In genomic region chr10:106470533-106471205, GRCm38 (mm10) we compare ENCODE assay signal across 8 mouse cellular contexts. TPM values are rescaled to one million over a fixed set of nuclear protein-coding genes. Genes with fewer than 3 reads are reported as not detected.
A peak's percentile ranks its signal among the peaks of the same experiment; 100 is the strongest.
DNase-seq lines count a peak whose midpoint lies in the region; ATAC-seq and TF ChIP-seq lines count a peak whose summit lies in the region.

No protein-coding gene starts in this region.

- 11% methylated on average over 18 of the region's 18 CpGs for WGBS in kidney, embryonic 15.5 days
- 11% methylated on average over 18 of the region's 18 CpGs for WGBS in limb, embryonic 15.5 days
- WGBS in stomach, postnatal 0 days = 7% methylated on average over 18 of the region's 18 CpGs

- H3K4me3 ChIP-seq in kidney, embryonic 15.5 days (replicated peaks) = peak overlapping the region; percentile 52
- H3K4me3 ChIP-seq in embryonic fibroblast, embryonic 13.5 days (ENCODE audit: insufficient read depth, low read length) = peak overlapping the region; percentile 44
- peak overlapping the region; percentile 47 for H3K4me3 ChIP-seq in limb, embryonic 15.5 days
- H3K4me3 ChIP-seq in stomach, postnatal 0 days (ENCODE audit: low read depth, low read length) = peak overlapping the region; percentile 49

- H3K27me3 ChIP-seq in kidney, embryonic 15.5 days = peaks cover 41% of the 10 kb centered on the region
- H3K27me3 ChIP-seq in limb, embryonic 15.5 days = peaks cover 21% of the 10 kb centered on the region
- H3K27me3 ChIP-seq in stomach, postnatal 0 days (ENCODE audit: control insufficient read depth, insufficient read depth, low read length) = no peaks in the 10 kb centered on the region; the same call in 1 of the 2 replicates

- H3K9me3 ChIP-seq in kidney, embryonic 15.5 days (replicated peaks) = no peaks in the 10 kb centered on the region
- no peaks in the 10 kb centered on the region for H3K9me3 ChIP-seq in limb, embryonic 15.5 days
- no peaks in the 10 kb centered on the region for H3K9me3 ChIP-seq in stomach, postnatal 0 days (ENCODE audit: control insufficient read depth, low read length)

- peak overlapping the region; percentile 15 for H3K9ac ChIP-seq in kidney, embryonic 15.5 days
- peak overlapping the region; percentile 14; the same call in 1 of the 2 replicates for H3K9ac ChIP-seq in limb, embryonic 15.5 days
- H3K9ac ChIP-seq in stomach, postnatal 0 days (ENCODE audit: low read length) = 0 out of 2 replicates have a peak overlapping the region, but pooled peaks have one; percentile 4

- no peak for DNase-seq in kidney, adult 8-10 months
- DNase-seq in brain, embryonic 14.5 days (ENCODE audit: low read depth) = peak; percentile 59
- no peak for DNase-seq in stomach, postnatal 0 days (ENCODE audit: low spot score)
- no peak for DNase-seq in urinary bladder, postnatal 14 days (ENCODE audit: low spot score)
- no peak for DNase-seq in thymus, postnatal 0 days (ENCODE audit: low spot score)

- H3K36me3 ChIP-seq in kidney, embryonic 15.5 days = no peaks in the 10 kb centered on the region
- no peaks in the 10 kb centered on the region for H3K36me3 ChIP-seq in limb, embryonic 15.5 days
- H3K36me3 ChIP-seq in stomach, postnatal 0 days (ENCODE audit: control insufficient read depth, insufficient read depth, low read length) = no peaks in the 10 kb centered on the region

- no peak for TF ChIP-seq CTCF in brain, embryonic 14.5 days (IDR thresholded peaks at IDR 0.05; ENCODE audit: borderline replicate concordance, extremely low read depth, insufficient read depth, insufficient read length)
- TF ChIP-seq CTCF in embryonic fibroblast, embryonic 13.5 days (IDR thresholded peaks at IDR 0.05; ENCODE audit: borderline replicate concordance, insufficient read depth, low read length) = no peak
- TF ChIP-seq CTCF in stomach, postnatal 0 days (IDR thresholded peaks at IDR 0.05; ENCODE audit: low read depth) = no peak

- ATAC-seq in kidney, embryonic 15.5 days (replicated peaks; ENCODE audit: low FRiP score) = no peak
- ATAC-seq in limb, embryonic 15.5 days (ENCODE audit: insufficient number of reproducible peaks, low FRiP score, low TSS enrichment, low read depth) = no peak
- ATAC-seq in stomach, postnatal 0 days (ENCODE audit: low FRiP score, low TSS enrichment) = no peak

- TF ChIP-seq EP300 in stomach, postnatal 0 days (optimal IDR thresholded peaks at IDR 0.05) = no peak

- H3K4me1 ChIP-seq in kidney, embryonic 15.5 days = peaks cover 19% of the 10 kb centered on the region
- H3K4me1 ChIP-seq in embryonic fibroblast, embryonic 13.5 days (ENCODE audit: control insufficient read depth, insufficient read depth, low read length) = no peaks in the 10 kb centered on the region
- H3K4me1 ChIP-seq in limb, embryonic 15.5 days = peaks cover 17% of the 10 kb centered on the region; the same call in 1 of the 2 replicates
- H3K4me1 ChIP-seq in stomach, postnatal 0 days (replicated peaks; ENCODE audit: control insufficient read depth, insufficient read depth) = no peaks in the 10 kb centered on the region

- peak overlapping the region; percentile 90 for H3K4me2 ChIP-seq in kidney, embryonic 15.5 days
- H3K4me2 ChIP-seq in limb, embryonic 15.5 days = peak overlapping the region; percentile 76
- H3K4me2 ChIP-seq in stomach, postnatal 0 days (replicated peaks; ENCODE audit: low read depth) = peak overlapping the region; percentile 62

- no peak overlapping the region for H3K27ac ChIP-seq in kidney, embryonic 15.5 days
- H3K27ac ChIP-seq in embryonic fibroblast, embryonic 13.5 days (ENCODE audit: insufficient read depth, low read length) = no peak overlapping the region
- no peak overlapping the region for H3K27ac ChIP-seq in limb, embryonic 15.5 days
- no peak overlapping the region for H3K27ac ChIP-seq in stomach, postnatal 0 days (replicated peaks)

- TF ChIP-seq POLR2A in brain, embryonic 14.5 days (IDR thresholded peaks at IDR 0.05; ENCODE audit: borderline replicate concordance, extremely low read depth, insufficient read depth, insufficient read length, poor library complexity, severe bottlenecking) = no peak
- no peak for TF ChIP-seq POLR2A in embryonic fibroblast, embryonic 13.5 days (IDR thresholded peaks at IDR 0.05; ENCODE audit: low read depth, low read length)

RNA-seq across cellular contexts. Expression of gene Ppfia2, which starts 0.5 kb away (rescaled TPM):
- 0.53 and 0.86 TPM in 2 replicates for polyA plus RNA-seq in kidney, embryonic 15.5 days (2015; fragmentation: Nextera tagmentation; extraction: Ambion mirVana)
- 21.4 and 31.8 TPM in 2 replicates for polyA plus RNA-seq in brain, embryonic 14.5 days (2012; rRNA removed)
- 0.13 and 0.40 TPM in 2 replicates for polyA plus RNA-seq in embryonic fibroblast, embryonic 13.5 days (2011; ENCODE audit: insufficient read length, low read depth, missing spikeins)
- 0.47 and 0.70 TPM in 2 replicates for polyA plus RNA-seq in limb, embryonic 15.5 days (2015; fragmentation: Nextera tagmentation; extraction: Ambion mirVana)
- 0.36 and 0.58 TPM in 2 replicates for polyA plus RNA-seq in stomach, postnatal 0 days (2015; fragmentation: Nextera tagmentation; extraction: Ambion mirVana)
- polyA plus RNA-seq in thymus, postnatal 0 days (2015; fragmentation: Nextera tagmentation; extraction: Ambion mirVana) = 0.05 and 0.12 TPM in 2 replicates

Comparison
In these comparisons a context has a peak if more than half of its experiments do, and no peak if none do; other contexts are left out.
1. RNA of gene Ppfia2, which starts 0.5 kb away (polyA plus RNA-seq): 21.4 to 31.8 TPM in brain, embryonic 14.5 days; 0.53 to 0.86 TPM in kidney, embryonic 15.5 days, 0.47 to 0.70 TPM in limb, embryonic 15.5 days, 0.13 to 0.40 TPM in embryonic fibroblast, embryonic 13.5 days, 0.36 to 0.58 TPM in stomach, postnatal 0 days and 0.05 to 0.12 TPM in thymus, postnatal 0 days; every median in the first group is over 10 times any median in the second.
2. Peak in every context shown above with its lines, with median percentiles within 50 percentile points of each other: H3K4me2 ChIP-seq, H3K4me3 ChIP-seq and H3K9ac ChIP-seq.